Mouse (Mus musculus): Measurements from ENCODE around the gene Itfg2.
A peak's percentile ranks its signal among the peaks of the same experiment; 100 is the strongest.

Itfg2 gene

DNA sequence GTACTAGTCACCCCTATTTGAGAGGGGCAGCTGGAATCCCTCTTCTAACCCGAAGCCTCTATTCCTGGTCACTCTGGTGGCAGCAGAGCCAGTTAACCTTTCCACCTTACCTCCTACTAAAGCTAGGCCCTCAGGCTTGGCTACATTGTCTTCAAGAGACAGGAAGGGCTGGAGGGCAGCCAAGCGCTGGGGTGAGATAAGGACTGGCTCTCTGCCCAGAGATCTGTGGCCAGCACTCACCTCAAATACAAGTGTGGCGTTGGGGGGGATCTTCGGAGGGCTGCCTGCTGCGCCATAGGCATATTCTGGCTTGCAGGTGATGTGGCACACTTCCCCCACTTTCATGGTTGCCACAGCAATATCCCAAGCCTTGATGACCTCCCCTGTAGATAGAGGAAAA is 10.7 kb upstream of the Itfg2 start:
- no peak for DNase-seq (ENCODE audit: extremely low read depth, low read depth, low spot score)

DNA sequence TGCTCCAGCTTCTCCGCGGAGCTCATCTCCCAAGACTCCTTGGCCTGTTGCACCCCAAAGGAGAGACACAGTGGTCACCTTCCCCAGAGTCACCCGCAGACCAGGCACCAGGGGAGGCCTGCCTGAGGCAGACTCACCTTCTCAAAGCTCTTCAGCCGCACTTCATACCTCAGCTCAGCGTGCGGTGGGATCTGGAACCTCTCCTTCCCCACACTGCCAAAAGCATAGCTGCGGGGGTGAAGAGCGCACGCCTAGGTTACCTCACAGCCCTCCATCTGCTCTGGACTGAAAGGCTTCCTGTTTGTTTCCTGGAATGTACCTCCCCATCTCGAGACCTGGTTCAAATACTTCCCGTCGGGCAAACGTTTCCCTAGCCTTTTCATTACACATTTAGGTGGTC is 8.8 kb upstream of the Itfg2 start:
- no peak for DNase-seq (ENCODE audit: extremely low read depth, low read depth, low spot score)

DNA sequence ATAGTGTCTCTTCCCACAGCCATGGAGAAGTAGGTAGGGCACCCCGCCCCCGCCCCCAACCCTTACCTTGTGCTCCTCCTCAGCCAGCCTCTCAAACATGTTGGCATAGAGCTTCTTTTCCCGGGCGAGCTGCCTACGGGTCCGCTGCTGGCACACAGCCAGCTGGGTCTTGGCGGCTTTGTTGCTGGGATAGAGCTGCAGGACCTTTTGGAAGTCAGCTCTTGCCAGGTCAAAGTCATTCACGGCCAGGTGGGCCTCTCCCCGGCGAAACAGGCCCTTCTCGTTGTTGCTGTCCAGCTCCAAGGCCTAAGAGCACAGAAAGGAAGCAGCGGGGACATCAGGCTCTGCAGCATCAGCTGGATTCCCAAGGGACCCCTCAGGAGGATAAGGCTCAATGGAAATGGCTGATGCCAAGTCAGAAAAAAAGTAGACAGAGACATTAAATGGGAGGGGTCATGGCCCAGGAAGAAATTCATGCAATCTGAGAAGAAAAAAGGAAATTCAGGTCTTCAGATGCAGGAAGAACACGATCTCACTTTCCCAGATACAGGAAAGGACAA is 7.7 kb upstream of the Itfg2 start:
- no peak for DNase-seq (ENCODE audit: extremely low read depth, low read depth, low spot score)

DNA sequence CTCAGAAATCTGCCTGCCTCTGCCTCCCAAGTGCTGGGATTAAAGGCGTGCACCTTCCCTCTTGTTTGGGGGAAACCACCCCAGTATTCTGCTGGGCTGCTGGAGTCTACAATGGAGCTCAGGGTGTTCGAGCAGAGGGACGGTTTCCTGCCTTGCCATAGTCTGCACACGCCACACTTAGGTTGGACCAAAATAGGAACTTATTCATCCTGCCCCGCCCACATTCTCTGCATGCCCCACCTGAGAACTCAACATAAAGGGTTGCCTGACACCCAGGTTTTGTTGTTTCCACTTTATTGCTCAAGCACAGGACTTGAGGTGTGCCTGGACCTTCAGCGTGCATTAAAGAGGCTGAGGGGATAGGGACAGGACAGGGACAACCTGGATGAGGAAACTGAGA is 5.1 kb upstream of the Itfg2 start:
- no peak for DNase-seq (ENCODE audit: extremely low read depth, low read depth, low spot score)

DNA sequence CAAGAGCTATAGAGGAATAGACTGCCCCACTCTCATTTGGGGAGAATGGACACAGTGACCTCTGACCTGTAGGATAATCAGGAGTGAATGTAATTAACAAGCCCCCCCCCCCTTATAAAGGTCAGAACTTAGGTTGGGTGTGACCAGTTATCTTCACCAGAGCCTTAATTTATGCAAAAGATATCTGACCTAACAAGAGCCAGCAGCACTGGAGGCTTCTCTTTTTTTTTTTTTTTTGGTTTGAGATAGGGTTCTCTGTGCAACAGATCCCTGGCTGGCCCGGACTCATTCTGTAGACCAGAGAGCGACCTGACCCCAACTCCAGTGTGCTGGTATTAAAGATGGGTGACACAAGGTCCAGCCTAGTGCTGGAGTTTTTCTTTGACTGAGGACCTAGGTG is 4.6 kb upstream of the Itfg2 start:
- DNase-seq (ENCODE audit: extremely low read depth, low read depth, low spot score), result no peak

DNA sequence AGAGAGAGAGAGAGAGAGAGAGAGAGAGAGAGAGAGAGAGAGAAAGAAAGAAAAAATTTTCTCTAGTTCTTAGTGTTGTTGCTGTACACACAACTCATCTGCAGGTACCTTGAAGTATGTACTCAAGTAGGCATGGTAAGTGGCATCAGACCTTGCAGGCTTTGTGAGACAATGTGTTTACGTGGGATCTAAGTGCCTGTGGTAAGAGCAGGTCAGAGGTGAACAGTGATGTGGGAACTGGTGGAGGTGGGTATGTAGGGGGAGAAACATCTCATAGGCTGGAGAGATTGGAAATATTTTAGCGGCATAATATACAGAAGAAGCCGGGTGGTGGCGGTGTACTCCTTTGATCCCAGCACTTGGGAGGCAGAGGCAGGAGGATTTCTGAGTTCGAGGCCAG is 2.8 kb upstream of the Itfg2 start:
- DNase-seq (ENCODE audit: extremely low read depth, low read depth, low spot score), result no peak

DNA sequence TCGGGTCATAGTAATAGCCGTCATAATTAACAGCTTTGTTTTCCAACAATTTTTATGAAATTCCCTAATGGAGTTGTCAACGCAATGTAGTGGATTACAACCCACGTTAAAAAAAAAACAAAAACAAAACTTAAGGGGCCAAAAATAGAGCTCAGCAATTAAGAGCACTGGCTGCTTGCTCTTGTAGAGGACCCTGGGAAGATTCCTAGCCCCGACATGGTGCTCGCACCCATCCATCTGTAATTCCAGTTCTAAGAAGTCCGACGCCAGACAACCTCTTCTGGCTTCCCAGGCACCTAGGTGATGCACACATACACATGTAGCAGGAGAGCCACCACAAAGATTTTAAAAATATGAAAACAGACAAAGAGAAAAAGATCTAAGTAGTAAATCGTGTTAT is 315 bp upstream of the Itfg2 start:
- no peak for DNase-seq (ENCODE audit: extremely low read depth, low read depth, low spot score)

DNA sequence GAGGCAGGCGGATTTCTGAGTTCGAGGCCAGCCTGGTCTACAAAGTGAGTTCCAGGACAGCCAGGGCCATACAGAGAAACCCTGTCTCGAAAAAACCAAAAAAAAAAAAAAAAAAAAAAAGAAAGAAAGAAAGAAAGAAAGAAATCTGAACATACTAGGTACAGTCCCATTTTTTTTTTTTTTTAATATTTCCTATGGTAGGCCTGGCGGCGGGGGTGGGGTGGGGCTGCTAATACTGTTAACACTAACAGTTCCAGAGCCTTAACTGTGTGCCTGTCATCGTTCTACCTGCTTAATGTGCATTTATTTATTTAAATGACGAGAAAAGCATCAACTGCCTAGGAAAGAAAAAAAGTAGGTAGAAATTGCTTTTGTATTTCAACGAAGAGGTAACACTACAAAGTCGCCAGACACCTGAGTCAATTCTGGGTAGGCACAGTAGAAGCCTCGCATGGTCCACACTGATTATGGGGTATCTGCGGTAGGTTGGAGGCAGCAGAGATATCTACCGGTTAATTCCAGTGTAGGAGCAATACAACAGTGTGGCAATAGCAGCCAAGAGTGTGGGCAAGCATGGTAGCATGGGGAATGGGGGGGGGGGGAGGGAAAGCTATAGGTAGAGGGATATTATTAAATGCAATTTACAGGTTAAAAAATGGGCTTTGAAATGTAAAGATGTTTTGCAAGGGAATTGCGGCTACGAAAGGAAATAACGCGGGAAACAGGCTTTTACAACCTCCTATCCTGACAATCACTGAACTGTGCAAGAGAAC is 1.0 kb downstream of the Itfg2 start:
- no peak for DNase-seq (ENCODE audit: extremely low read depth, low read depth, low spot score)

DNA sequence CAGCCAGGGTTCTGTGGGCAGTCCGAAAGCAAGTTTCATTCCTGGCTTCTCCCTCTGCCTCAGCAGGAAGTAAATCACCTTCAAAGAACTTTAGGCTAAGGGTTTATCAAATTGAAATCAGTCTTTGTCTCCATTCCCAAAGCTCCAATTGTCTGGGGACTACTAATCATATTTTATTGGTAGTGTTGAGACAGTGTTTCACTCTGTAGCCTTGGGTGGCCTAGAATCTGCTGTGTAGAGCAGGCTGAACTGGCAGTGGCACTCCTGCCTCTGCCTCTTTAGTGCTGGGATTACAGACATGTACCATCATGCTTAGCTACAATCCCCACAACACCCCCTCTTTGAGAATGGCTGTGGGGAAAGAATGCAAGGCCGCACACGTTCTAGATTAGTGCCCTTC is 3.3 kb downstream of the Itfg2 start:
- DNase-seq (ENCODE audit: extremely low read depth, low read depth, low spot score), result peak; percentile 78

DNA sequence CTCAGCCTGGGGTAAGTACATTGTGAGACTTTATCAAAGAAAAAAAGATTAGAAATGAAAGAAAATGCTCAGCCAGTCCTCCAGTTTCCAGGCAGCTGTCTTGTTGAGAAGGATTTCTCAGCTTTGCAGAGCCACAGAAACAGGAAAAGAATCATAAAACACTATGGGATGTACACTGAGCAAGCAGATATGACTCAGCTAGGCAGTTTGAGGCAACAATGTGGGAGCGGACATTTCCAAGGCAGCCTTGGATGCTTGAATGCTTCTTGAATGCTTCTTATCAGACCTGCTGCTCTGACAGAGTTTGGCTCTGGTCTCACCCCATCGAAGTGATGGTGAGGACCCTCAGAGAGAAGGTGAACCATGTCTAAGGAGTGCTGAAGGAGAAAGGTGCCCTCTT is 3.7 kb downstream of the Itfg2 start:
- DNase-seq (ENCODE audit: extremely low read depth, low read depth, low spot score), result no peak

DNA sequence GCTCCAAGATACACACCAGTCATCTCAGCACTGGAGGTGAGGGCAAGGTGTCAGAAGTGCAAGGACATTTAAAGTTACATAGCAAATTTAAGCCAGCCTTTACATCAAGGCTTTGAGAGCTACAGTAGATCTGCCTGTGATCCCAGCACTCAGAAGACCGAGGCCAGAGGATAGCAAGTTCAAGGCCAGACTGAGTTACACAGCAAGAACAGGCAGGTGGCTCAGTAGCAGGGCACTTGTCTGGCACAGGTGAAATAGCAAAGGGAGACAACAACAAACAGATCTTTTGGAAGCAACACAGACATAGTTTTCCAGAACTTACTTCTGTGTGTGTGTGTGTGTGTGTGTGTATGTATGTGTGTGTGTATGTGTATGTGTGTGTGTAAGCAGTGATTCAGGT is 6.7 kb downstream of the Itfg2 start:
- no peak for DNase-seq (ENCODE audit: extremely low read depth, low read depth, low spot score)

DNA sequence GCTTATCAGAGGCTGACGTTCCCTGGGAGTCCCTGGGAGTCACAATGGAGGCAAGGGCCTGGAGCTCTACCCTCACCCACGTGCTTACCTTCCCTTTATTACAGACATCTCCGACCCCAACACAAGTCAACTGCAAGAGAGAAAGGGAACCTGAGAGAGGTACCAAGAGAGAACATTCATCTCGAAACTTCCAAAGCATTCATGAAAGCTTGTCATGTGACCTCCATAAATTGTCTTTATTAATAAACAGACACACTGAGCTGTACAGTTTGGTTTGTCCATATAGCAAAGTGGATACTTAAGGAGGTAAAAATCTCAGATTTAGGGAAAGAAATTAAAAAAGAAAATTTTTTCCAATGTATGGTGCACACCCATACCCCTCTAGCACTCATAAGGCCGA is 8.6 kb downstream of the Itfg2 start:
- no peak for DNase-seq (ENCODE audit: extremely low read depth, low read depth, low spot score)

DNA sequence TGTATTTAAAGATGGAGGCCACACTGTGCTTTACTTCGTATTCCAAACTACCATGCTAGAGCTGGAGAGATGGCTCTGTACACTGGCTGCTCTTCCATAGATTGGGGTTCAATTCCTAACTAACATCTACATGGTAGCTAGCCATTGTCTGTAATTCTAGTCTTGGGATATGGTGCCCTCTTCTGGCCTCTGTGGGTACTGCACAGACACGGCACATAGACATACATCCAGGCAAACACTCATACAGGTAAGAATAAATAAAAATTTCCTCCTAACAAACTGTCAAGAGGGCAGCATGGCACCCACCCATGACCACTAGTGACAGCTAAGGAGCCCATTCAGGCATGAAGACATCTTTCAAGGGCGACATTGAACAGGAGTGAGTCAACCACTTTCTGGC is 13.6 kb downstream of the Itfg2 start:
- no peak for DNase-seq (ENCODE audit: extremely low read depth, low read depth, low spot score)

DNA sequence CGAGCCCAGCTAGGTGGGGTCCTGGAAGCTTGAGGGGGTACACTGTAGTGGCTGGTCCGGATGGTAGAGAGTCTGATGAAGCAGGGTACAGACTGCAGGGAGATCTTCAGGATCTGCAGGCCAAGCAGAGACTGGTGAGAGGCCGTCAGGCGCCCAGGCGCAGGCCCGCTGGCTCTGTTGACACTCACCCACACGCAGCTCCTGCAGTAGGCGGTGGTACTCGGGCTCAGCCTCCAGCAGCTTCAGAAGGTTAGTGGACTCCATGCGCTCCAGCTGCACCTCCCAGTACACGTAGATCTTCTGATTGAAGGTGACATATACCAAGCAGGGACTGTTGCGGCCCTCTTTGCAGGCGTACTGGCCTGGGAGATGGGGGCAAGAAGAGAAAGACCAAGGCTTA is 14.4 kb downstream of the Itfg2 start:
- DNase-seq (ENCODE audit: extremely low read depth, low read depth, low spot score), result no peak

DNA sequence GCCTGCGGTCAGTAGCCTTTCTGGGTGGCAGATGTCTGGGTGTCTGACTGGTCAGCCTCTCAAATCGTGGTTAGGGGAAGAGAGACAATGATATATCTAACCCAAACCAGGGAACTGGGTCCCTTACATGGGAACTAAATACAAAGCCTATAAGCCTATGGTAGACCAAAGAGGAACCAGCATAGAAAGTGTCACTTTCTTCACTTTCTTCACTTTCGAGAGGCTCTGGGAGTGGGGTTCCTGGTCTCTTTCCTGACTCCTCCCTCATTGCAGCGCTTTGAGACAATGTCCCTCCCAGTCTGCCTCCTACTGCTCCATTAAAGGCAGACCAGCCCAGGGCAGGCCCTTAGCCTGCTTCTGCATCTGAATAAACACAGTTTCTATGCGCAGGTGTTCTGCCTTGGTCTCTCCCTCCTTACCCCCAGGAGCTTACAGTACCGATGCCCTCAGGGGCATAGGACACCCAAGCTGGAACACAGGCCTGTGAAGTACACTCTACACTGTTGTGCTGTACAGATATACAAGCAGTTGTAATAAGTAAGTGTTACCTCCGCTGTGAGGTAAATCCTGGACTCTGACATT is 16.1 kb downstream of the Itfg2 start:
- DNase-seq (ENCODE audit: extremely low read depth, low read depth, low spot score), result no peak

DNA sequence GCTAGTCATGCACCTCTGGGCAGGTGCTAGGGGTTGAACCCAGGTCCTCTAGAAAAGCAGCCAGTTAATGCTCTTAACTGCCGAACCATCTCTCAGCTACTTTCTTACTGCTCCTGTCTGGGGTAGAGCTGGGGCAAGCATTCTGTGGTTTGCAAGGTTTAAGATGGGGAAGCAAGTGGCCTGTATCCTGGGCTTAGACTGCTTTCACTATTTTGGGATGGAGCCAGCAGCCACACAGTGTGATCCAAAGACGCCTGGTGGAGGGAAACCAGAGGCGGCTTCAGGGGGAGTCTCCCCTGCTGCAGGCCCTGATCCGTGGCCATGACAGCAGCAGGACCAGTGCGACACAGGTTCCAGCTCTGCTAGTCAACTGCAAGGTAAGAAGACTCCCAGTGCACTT is 20.0 kb downstream of the Itfg2 start:
- DNase-seq (ENCODE audit: extremely low read depth, low read depth, low spot score), result no peak

DNA sequence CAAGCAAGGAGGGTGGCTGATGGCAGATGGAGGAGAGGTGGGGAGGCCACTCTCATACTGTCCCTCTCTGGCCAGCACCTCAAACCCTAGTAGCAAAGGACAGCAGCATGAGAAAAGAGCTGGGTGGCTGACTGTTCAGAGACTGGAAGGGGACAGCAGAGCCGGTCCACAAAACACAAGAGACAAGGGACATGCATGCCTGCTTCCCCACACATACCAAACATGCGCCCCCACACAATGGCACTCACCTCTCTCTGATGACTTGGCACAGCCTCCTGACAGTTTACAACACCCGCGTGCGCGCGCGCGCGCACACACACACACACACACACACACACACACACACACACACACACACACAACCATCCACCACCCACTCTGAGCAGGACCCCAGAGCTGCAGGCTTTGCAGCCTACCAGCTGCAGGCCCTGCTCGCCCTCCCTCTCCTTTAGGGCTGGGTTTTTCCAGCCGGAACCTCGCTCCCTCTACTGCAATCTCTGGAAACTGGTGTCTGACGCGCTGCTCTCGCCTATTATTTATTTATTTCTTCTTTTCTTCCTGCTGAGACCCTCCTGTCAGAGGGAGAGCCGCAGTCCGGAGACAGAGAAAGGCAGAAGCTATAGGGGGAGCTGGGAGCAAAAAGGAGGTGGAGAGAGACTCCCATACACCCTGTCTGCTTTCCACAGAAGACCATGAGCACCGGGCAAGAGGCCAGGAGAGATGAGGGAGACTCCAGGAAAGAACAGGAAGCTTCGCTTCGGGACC is 25.1 kb downstream of the Itfg2 start:
- DNase-seq (ENCODE audit: extremely low read depth, low read depth, low spot score), result no peak

DNA sequence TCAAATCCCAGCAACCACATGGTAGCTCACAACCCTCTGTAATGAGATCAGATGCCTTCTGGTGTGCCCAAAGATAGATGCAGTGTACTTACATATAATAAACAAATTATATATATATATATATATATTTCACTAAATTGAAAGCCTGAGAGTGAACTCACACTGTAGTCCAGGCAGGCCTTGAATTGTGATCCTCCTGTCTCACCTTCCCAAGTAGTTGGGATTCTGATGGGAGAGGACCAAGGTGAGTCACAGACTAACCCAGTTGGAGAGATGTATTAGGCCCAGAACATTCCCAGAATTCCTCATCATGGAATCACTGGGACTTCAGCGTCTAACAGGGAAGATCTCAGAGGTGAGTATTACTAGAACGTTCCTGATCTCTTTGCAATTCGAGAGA is 25.7 kb downstream of the Itfg2 start, which contains the start of gene Nrip2:
Nrip2 (plus strand) TSS at position 301 of the 400 bp plus-strand sequence.
- no peak for DNase-seq (ENCODE audit: extremely low read depth, low read depth, low spot score)

DNA sequence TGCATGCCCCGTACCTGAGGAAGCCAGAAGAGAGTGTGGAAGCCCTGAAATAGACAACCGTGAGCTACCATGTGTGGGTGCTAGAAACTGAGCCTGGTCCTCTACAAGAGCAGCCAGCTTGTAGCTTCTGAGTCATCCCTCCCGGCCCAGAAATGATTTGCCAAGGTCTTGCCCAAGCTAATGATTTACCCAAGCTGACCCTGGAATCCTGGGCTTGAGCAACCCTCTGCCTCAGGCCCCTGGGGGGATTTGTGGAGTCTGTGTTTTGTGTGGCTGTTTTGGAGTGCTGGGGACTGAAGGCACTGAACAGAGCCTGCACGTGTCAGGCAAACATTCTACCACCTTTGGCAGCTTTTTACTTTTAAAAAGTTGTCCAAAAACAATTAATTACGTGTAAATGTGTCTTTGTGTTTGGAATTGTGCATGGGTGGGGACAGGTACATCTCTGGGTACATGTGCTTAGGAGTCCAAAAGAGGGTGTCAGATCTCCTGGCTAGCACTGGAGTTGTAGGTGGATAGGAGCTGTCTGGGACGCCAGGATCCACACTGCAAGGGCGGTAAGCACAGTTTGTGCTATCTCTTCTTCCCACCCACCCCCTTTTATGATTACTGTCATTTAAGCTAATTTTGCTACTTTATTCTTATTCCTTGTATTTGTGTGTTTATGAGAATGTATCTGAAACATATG is 27.0 kb downstream of the Itfg2 start:
- peak; percentile 95 for DNase-seq (ENCODE audit: extremely low read depth, low read depth, low spot score)

DNA sequence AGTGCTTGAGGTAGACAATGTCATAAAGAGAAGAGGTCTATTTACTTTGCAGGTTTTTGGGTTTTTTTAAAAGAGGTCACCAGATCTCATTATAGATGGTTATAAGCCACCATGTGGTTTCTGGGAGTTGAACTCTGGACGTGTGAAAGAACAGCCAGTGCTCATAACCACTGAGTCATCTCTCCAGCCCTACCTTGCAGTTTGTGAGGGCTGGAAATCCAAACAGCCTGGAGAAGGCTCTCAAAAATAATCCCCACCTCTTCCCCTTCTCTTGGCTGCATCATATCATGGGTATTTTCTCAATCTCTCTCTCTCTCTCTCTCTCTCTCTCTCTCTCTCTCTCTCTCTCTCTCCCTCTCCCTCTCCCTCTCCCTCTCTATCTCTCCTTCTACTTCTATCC is 34.0 kb downstream of the Itfg2 start:
- peak; percentile 84 for DNase-seq (ENCODE audit: extremely low read depth, low read depth, low spot score)

DNA sequence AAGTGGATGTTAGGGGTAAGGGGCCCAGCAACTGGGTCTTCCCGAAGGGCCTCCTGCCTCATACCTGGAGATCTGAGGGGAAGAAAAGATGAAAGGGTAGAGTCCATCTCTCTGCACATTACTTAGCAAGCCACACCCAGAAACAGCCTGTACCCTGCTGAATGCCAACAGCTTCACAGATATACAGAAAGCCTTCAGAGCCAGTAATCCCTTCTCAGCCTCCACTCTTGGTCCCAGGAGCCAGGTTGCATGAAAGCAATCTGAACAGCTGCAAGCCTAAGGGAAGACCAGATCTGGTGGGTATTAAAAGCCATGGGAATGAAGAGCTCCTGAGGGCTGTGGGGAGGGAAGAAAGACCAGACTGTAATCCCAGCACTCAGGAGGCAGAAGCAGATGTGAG is 35.5 kb downstream of the Itfg2 start:
- DNase-seq (ENCODE audit: extremely low read depth, low read depth, low spot score), result peak; percentile 97
